Mouse (Mus musculus): Measurements from ENCODE around the gene Plxna4. TPM values are rescaled to one million over a fixed set of nuclear protein-coding genes. Genes with fewer than 3 reads are reported as not detected.

The Plxna4 gene
- polyA plus RNA-seq, 1 experiment, result 0.05 TPM

DNA sequence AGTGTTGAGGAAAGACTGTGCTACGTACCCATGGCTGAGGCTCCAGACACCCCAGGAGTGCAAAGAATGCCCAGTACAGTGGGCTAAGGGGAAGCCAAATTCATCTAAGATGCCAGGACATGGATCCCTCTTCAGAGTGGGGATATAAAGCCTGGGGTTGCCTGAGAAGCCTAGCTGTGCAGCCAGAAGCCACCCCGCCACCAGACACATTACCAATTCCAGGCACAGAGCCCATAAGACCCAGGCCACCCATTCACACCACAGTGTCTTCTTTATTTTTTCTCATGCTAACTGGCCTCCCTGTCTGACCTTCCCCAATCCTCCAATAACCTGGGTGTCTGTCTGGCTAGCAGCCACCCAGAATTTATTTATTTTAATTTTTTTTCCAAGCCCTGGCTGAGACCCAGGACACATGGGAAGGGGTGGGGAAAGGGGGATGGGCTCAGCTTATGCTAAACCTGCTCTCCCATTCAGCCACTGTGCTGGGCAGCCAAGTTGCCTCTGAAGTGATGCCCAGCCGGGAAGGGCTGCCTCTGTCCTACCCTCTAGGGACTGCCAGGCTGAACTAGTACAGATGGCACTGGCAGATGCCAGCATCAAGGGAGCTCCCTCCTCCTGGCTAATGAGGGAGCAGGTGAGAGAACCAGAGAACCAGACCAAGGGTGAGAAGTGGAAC is 185.3 kb downstream of the Plxna4 start:
- no peak overlapping the region for H3K4me3 ChIP-seq (ENCODE audit: insufficient read depth, low read length)
- H3K27ac ChIP-seq (ENCODE audit: insufficient read depth, low read depth, low read length), result no peak overlapping the region
- no peaks in the 10 kb centered on the region for H3K4me1 ChIP-seq (ENCODE audit: control insufficient read depth, insufficient read depth, low read length)
- no peak for TF ChIP-seq CTCF (IDR thresholded peaks at IDR 0.05; ENCODE audit: low read depth, low read length)
- TF ChIP-seq POLR2A (IDR thresholded peaks at IDR 0.05; ENCODE audit: borderline replicate concordance, low read depth, low read length), result no peak

DNA sequence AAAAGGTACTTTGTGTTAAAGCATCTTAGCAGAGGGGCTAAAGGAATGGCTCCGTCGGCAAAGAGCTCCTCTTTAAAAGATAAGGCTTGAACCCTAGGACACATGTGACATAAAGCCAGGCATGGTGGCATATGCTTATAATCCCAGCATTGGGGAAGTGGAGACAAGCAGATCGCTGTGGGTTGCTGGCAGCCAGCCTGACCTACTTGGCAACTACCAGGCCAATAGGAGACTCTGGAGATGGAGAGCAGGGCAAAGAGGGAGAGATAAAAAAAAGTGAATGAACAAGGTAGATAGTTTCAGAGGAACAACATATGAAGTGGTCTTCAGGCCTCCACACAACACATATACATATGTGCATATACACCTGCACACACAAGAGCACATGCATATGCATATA is 189.7 kb downstream of the Plxna4 start:
- H3K4me3 ChIP-seq (ENCODE audit: insufficient read depth, low read length), result no peak overlapping the region
- no peaks in the 10 kb centered on the region for H3K4me1 ChIP-seq (ENCODE audit: control insufficient read depth, insufficient read depth, low read length)
- TF ChIP-seq CTCF (IDR thresholded peaks at IDR 0.05; ENCODE audit: low read depth, low read length) (no peak), POLR2A (IDR thresholded peaks at IDR 0.05; ENCODE audit: borderline replicate concordance, low read depth, low read length) (no peak)
- H3K27ac ChIP-seq (ENCODE audit: insufficient read depth, low read depth, low read length), result no peak overlapping the region

DNA sequence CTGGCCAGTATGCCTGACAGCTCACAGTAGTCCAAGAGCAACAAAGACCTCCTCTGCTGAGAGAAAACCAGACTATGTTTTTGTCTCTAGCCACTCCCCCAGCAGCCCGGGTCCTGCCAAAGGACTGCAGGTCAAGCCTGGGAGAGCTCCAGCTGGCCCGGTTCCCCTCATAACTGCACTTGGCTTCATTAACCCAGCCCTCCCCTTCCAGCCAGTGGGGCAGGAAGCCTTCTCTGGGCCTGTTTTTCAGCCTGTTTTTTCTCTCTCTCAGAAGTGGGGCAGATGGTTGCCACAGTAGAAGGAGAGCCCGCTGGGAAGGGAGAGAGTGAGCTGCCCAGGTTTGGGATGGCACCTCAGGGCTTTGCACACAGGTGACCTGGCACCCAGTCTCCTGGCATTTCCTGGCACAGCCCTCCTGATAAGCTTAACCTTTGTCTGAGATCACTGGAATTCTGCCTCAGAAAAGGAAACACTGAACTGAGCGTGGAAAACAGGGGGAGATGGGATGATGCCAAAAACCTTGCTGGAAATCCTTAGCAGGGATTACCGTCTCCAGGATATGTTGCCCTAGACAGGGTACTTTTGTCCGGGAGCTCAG is 190.8 kb downstream of the Plxna4 start:
- no peak overlapping the region for H3K4me3 ChIP-seq (ENCODE audit: insufficient read depth, low read length)
- H3K4me1 ChIP-seq (ENCODE audit: control insufficient read depth, insufficient read depth, low read length), result no peaks in the 10 kb centered on the region
- H3K27ac ChIP-seq (ENCODE audit: insufficient read depth, low read depth, low read length), result no peak overlapping the region
- TF ChIP-seq CTCF (IDR thresholded peaks at IDR 0.05; ENCODE audit: low read depth, low read length) (no peak), POLR2A (IDR thresholded peaks at IDR 0.05; ENCODE audit: borderline replicate concordance, low read depth, low read length) (no peak)

DNA sequence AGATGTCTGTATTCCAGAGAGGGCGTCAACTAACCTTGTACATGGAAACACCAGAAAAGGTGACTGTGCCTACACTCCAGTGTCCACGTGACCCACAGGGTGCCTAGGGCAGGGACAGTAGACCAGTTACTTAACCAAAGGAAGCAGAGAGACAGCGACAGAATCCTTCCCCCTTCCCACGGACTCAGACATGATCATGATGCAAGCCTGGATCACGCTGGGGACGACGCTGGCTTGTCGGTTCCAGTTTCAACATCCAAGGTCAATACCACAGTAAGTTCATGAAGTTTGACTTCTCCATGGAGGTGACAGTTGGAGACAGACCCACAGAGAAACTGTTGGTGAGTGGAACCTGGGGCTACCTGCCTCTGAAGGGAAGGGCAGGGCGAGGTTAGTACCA is 192.6 kb downstream of the Plxna4 start:
- no peaks in the 10 kb centered on the region for H3K4me1 ChIP-seq (ENCODE audit: control insufficient read depth, insufficient read depth, low read length)
- no peak overlapping the region for H3K4me3 ChIP-seq (ENCODE audit: insufficient read depth, low read length)
- TF ChIP-seq CTCF (IDR thresholded peaks at IDR 0.05; ENCODE audit: low read depth, low read length) (no peak), POLR2A (IDR thresholded peaks at IDR 0.05; ENCODE audit: borderline replicate concordance, low read depth, low read length) (no peak)
- H3K27ac ChIP-seq (ENCODE audit: insufficient read depth, low read depth, low read length), result no peak overlapping the region

DNA sequence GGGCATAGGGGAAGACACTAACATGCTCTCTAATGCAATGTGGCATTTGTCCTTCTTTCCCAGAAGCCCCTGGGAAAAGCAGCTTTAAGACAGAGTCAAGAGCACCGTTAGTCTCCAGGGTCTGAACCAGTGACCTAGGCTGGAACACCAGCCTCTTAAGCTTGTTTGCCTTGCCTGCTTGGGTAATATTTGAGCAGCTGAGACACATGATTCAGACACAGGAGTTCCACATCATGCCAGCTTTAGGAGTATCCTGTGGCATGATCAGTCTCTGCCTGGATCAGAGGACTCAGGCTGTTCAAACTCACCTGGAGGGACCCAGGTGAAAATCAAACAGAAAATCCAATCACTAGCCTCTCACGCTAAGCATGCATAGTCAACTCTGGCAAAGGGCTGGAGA is 195.7 kb downstream of the Plxna4 start:
- Histone ChIP-seq H3K4me1 (ENCODE audit: control insufficient read depth, insufficient read depth, low read length) (no peaks in the 10 kb centered on the region), H3K4me3 (ENCODE audit: insufficient read depth, low read length) (no peak overlapping the region), H3K27ac (ENCODE audit: insufficient read depth, low read depth, low read length) (no peak overlapping the region)
- TF ChIP-seq POLR2A (IDR thresholded peaks at IDR 0.05; ENCODE audit: borderline replicate concordance, low read depth, low read length) (no peak), CTCF (IDR thresholded peaks at IDR 0.05; ENCODE audit: low read depth, low read length) (no peak)

DNA sequence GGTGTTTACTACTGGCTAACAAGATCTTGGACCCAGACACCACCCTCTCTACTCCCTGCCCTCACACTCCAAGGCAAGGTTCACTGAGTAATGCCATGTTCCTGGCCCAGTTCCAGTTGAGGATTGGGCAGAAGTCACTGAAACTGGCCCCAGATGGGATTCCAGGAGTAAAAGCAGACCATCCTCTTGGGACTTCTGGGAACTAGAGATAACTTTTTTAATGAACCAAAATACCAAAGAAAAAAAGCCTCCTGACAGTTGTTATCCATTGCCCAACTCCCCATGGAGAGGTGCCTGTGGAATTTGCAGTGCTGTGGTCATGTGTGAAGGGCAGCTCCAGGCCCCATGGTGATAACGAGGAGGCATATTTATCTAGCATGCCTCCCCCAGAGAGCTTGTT is 199.7 kb downstream of the Plxna4 start:
- Histone ChIP-seq H3K4me3 (ENCODE audit: insufficient read depth, low read length) (no peak overlapping the region), H3K4me1 (ENCODE audit: control insufficient read depth, insufficient read depth, low read length) (no peaks in the 10 kb centered on the region), H3K27ac (ENCODE audit: insufficient read depth, low read depth, low read length) (no peak overlapping the region)
- TF ChIP-seq POLR2A (IDR thresholded peaks at IDR 0.05; ENCODE audit: borderline replicate concordance, low read depth, low read length) (no peak), CTCF (IDR thresholded peaks at IDR 0.05; ENCODE audit: low read depth, low read length) (no peak)

DNA sequence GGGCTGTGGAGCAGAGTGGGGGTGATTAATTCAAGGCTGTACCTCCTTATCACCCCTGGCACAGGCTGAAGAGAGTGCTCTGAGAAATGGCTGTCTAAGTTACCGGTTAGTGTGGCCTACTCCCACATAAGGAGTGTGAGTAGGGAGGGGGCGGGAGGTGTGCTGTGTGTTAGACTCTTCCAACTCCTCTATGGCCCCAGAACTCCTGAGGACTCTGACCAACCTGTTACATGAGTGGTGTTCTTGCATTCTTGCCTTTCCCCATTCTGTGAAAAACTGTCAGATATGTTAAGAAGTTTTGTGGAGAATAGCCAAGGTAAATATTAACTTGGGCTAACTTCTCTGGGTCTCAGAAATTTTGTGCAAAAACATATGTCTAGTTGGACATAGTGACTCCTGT is 201.1 kb downstream of the Plxna4 start:
- Histone ChIP-seq H3K4me1 (ENCODE audit: control insufficient read depth, insufficient read depth, low read length) (no peaks in the 10 kb centered on the region), H3K27ac (ENCODE audit: insufficient read depth, low read depth, low read length) (no peak overlapping the region), H3K4me3 (ENCODE audit: insufficient read depth, low read length) (no peak overlapping the region)
- TF ChIP-seq CTCF (IDR thresholded peaks at IDR 0.05; ENCODE audit: low read depth, low read length) (no peak), POLR2A (IDR thresholded peaks at IDR 0.05; ENCODE audit: borderline replicate concordance, low read depth, low read length) (no peak)

DNA sequence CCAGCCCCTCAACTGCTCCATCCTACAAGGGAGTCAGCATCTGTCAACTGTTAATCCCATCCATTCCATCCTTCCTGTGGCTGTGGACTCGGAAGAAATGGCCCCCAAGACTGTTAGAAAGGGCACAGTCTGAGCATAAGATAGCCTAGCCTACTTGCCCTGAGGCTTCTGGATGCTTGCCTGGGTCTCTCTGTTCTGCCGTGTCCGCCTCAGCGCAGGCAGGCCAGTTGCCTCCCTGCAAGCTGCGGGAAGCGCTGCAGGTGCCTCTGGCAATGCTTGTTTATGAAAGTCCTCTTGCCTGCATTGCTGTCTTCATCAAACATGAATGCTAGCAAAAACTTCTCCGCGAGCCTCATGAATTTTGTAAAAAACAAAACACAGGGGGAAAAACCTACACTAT is 203.1 kb downstream of the Plxna4 start:
- TF ChIP-seq POLR2A (IDR thresholded peaks at IDR 0.05; ENCODE audit: borderline replicate concordance, low read depth, low read length) (no peak), CTCF (IDR thresholded peaks at IDR 0.05; ENCODE audit: low read depth, low read length) (no peak)
- H3K27ac ChIP-seq (ENCODE audit: insufficient read depth, low read depth, low read length), result no peak overlapping the region
- H3K4me1 ChIP-seq (ENCODE audit: control insufficient read depth, insufficient read depth, low read length), result no peaks in the 10 kb centered on the region
- H3K4me3 ChIP-seq (ENCODE audit: insufficient read depth, low read length), result no peak overlapping the region

DNA sequence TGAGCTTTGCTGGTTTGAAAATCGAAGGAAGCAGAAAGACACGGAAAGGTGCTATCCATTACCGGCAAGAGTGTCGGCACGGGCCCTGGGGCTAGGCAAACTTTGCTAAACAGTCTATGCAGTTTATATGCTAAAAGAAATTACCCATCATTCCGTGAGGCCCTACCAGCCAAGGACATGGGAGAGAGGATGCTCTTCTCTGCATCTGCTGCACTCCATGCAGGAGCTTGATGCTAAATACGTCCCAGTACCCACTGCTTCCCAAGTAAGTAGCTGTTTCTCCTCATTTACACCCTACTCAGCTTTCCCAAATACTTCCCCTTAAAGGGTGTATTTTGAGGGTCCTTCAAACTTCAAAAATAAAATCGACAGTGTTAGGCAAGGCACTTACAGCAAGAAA is 203.6 kb downstream of the Plxna4 start:
- Histone ChIP-seq H3K4me3 (ENCODE audit: insufficient read depth, low read length) (no peak overlapping the region), H3K27ac (ENCODE audit: insufficient read depth, low read depth, low read length) (no peak overlapping the region), H3K4me1 (ENCODE audit: control insufficient read depth, insufficient read depth, low read length) (no peaks in the 10 kb centered on the region)
- TF ChIP-seq POLR2A (IDR thresholded peaks at IDR 0.05; ENCODE audit: borderline replicate concordance, low read depth, low read length), result no peak
- TF ChIP-seq CTCF (IDR thresholded peaks at IDR 0.05; ENCODE audit: low read depth, low read length), result no peak

DNA sequence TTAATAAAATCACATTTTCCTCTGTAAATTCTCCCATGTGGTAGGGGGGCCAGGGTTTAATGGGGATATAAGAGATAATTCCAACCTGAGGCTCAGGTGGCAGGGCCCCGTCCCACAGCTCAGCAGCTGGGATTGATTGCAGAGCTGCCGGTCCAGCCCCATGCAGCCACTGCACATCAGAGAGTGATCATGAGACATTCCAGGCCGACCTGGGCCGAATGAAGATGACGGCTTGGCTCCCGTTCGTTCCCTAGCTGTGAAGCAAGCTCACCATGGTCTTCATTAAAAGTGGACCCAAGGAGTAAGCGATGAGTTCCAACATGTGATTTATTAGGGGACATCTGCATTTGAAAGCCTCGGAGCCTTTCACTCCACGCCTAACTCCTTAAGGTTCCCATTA is 206.5 kb downstream of the Plxna4 start:
- TF ChIP-seq CTCF (IDR thresholded peaks at IDR 0.05; ENCODE audit: low read depth, low read length) (no peak), POLR2A (IDR thresholded peaks at IDR 0.05; ENCODE audit: borderline replicate concordance, low read depth, low read length) (no peak)
- Histone ChIP-seq H3K4me1 (ENCODE audit: control insufficient read depth, insufficient read depth, low read length) (no peaks in the 10 kb centered on the region), H3K27ac (ENCODE audit: insufficient read depth, low read depth, low read length) (no peak overlapping the region), H3K4me3 (ENCODE audit: insufficient read depth, low read length) (no peak overlapping the region)
